12 mouse cellular contexts compared by ENCODE assay signal in genomic region chr11:118646864-118647263, GRCm38 (mm10).
"Had no signal": no experiment of that assay in that cellular context is flagged by ENCODE, and none has a peak within 500 bp of the region (broad histone marks: within the 10 kb centered on the region; RNA-seq: fewer than 3 reads in every experiment).

No protein-coding gene starts in this region.

- DNase-seq: kidney, adult 2 months; kidney, postnatal 25 days; layer of hippocampus, adult 9-11 months; left cerebral cortex, postnatal 4 days; liver, postnatal 0 days; lung, postnatal 10 days; lung, postnatal 4 days; retina, postnatal 1 day; thymus, adult 18-20 months; thymus, postnatal 36 days had no signal

- ATAC-seq: intestine, postnatal 0 days; liver, postnatal 0 days; midbrain, embryonic 16.5 days had no signal
